Mouse (Mus musculus) ovary, postnatal 14 days (tissue): ENCODE results near the gene March7.

Experiments
- DNase-seq: peaks from one replicate; pipeline ENCODE4 v3.0.0; 2022; ENCODE audit warnings: low spot score

The March7 gene

DNA sequence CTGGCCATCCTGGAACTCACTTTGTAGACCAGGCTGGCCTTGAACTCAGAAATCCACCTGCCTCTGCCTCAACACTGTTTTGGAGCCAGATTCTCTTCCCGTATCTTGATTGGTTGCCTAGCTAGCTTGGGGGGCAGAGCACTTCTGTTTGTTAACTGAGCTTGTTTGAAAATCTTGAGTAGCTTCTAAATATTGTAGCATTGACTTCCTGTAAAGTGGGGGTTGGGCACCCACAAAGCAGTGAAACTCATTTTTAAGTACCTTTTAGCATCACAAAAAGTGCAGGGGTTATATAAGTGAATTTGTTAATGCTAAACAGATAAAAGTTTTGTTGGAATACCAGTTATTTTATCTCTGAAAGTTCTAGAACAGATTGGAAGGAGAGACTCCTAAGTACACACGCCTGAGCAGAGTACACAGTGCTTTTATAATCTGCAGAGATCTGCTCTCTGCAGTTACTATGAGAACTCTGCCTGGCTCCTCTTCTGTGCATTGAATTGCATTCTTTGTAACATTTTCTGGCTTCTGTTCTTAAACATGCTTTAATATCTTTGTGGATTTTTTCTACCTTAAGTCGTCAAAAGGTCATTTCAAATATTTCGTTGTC lies 7.0 kb downstream of the March7 start:
- no peak for DNase-seq

- no peak for DNase-seq
These were observed 7.9 kb downstream of the March7 start for GRCm38 (mm10) chr2:60217620-60218019.

DNA sequence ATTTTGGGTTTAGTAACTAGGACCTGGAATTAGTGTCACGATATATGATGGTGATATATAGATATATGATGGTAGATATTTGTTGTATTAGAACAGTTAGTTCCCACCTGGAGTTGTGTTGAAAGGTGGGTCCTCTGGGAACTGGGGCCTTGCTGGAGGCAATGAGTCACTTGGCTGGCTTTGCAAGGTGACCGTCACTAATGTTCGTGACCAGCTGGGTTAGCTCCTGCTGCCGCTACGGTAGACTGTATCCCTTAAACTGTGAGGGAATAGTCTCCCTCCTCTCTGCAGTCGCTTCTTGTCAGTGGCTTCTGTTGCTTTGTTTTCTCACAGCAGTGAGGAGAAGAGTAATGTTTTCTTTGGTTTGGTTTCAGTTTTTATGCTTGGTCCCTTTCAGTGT lies 11.5 kb downstream of the March7 start:
- DNase-seq, result no peak

GRCm38 (mm10) chr2:60221954-60222353 lies 12.3 kb downstream of the March7 start:
- DNase-seq, result no peak

DNA sequence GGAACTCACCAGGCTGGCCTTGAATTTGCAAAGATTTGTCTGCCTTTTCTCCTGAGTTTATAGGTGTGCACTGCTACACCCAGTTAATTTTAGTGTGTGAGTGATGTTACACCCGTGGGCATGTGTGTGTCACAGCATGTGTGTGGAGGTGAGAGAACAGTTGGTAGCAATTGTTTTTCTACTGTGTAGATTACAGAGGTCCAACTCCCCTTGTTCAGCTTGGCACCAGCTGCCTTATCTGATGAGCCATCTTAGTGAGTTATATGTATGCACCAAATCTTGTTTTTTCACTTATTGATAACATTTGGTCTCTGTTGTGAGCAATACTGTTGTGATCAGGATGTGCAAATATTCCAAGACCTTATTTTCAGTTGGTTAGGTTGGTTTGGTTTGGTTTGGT lies 13.8 kb downstream of the March7 start:
- no peak for DNase-seq

DNA sequence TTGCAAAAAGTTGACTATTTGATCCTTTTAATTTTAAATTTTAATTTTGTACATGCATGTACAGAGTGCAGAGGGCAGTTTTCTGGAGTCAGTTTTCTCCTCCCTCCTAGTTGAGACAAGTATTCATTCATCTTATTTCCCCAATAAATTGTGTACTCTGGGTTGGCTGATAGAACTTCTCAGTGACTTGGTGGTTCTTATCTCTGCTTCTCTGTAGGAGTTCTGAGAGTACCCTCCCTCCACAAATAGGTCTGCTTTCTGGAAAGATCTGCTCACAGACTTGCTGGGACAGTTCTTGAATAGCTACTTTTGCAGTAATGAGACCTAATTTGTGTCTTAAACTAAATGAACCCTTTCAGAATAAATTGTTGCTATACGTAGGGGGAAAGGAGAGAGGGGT lies 18.8 kb downstream of the March7 start:
- no peak for DNase-seq

GRCm38 (mm10) chr2:60230361-60230760 lies 20.7 kb downstream of the March7 start:
- no peak for DNase-seq

DNA sequence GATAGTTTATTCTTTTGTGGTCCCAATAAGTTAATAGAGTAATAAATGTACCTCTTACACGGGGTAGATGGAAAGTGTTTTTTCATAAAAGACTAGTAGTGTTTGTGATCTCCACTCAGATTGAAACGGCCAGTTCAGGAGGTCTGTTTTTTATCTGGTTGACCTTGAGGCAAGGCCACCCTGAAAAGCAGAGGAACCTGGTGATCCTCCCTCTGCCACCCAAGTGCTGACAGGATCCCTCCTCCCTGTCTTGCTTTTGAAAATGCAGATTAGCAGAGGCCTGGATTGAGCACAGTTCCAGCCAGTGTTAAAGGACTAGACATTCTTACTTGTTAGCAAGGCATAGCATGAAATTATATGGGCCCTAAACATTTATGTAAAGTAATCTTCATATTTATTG lies 23.5 kb downstream of the March7 start:
- DNase-seq, result no peak

DNA sequence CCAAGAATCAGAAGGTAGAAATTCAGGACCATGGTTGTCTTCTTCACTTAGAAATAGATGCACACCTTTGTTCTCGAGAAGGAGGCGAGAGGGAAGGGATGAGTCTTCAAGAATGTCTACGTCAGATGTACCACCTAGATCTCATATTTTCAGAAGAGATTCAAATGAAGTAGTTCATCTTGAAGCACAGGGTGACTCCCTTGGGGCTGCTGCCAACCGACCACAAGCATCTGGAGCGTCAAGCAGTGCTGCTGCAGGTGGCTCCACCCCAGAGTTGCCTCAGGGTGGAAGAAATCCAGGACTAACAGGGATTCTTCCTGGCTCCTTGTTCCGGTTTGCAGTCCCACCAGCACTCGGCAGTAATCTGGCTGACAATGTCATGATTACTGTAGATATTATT lies 24.8 kb downstream of the March7 start:
- DNase-seq, result no peak

DNA sequence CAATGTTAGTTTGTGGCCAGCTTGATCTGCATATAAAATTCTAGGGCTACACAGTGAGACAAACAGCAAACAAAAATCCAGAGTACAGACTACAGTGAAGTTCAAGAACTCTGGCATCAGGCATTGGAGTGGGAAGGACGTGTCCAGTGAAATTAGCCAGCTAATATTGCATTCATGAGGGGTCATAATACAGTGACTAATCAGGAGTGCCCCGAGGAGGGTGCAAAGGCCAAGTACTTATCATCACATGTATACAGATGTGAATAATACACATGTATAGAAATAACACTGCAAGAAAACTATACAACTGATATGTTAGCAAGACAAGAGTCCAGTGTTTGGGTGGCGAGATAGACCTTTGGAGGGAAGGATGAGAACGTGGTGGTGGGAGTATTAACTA lies 43.1 kb downstream of the March7 start:
- DNase-seq, result no peak

- no peak for DNase-seq
These were observed 43.8 kb downstream of the March7 start for GRCm38 (mm10) chr2:60253506-60253905.

DNA sequence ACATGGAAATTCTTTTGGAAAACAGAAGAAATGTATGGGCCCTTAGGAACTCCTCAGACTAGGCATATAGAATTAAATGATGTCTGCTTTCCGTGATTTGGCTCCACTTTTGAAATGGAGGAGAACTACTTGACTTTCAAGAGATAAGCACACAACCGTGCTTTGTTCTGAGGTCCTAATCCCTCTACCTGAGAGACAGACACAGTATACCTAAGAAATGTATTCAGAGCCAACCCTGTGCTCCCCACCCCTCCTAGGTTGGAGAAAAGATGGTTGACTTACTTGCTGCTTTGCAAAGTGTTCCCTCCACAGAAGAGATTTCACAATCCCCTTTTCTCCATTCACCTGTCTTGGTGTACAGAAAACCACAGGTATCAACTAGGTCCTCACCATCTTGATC lies 47.1 kb downstream of the March7 start:
- no peak for DNase-seq

DNA sequence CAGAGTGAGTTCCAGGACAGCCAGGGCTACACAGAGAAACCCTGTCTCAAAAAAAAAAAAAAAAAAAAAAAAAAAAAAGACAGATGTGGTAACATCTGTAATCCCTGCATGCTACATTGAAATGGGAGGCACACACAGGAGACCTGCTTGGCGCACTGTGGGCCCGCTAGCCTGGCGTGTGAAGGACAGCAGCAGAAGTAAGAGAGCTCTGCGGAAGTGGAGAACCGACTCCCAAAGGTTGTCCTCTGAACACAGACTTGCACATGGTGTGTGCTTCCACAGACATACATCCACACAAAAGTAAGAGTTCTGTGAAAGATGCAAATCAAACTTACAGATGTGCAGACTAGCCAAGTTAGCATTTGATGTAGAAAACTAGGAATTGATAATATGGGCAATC lies 49.5 kb downstream of the March7 start:
- DNase-seq, result no peak

GRCm38 (mm10) chr2:60260621-60261350 lies 51.1 kb downstream of the March7 start:
- DNase-seq, result no peak

DNA sequence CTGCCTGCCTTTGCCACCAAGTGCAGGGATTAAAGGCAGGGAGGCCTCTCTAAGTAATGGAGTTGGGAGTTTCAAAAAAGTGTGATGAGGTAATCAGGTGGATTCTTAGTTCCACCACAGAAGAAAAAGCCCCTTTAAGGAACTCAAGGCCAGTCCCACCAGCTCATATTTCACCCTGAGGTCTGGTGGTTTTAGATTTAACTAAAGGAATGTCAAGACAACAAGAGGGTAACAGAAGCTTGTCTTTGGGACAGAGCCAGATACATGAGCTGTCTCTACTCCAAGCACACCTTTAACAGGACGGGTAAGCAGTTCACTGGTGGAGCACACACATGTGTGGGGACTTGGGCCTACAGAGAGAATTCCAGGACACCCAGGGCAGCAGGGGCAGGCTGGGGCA lies 57.9 kb downstream of the March7 start:
- DNase-seq, result no peak

- no peak for DNase-seq
These were observed 60.3 kb downstream of the March7 start for GRCm38 (mm10) chr2:60269856-60270479.

- DNase-seq, result no peak
These were observed 68.9 kb downstream of the March7 start for GRCm38 (mm10) chr2:60278627-60279026.

DNA sequence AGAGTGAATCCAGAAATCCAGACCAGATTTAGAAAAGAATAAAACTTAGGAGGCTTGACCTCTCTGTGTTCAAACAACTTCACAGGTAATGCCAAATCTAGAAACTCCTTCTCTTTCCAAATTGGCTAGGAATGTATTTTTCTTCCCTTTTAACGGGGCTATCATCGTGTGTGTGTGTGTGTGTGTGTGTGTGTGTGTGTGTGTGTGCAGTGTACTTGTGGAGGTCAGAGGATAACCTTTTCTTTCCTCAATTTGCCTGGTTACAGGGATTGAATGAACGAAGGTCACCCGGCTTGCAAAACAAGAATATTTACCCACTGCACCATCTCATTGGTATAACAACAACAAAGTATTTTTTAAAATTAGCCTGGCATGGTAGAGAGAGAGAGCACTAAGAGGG lies 72.9 kb downstream of the March7 start:
- DNase-seq, result no peak

- DNase-seq, result no peak
These were observed 73.6 kb downstream of the March7 start for GRCm38 (mm10) chr2:60283208-60283750.

DNA sequence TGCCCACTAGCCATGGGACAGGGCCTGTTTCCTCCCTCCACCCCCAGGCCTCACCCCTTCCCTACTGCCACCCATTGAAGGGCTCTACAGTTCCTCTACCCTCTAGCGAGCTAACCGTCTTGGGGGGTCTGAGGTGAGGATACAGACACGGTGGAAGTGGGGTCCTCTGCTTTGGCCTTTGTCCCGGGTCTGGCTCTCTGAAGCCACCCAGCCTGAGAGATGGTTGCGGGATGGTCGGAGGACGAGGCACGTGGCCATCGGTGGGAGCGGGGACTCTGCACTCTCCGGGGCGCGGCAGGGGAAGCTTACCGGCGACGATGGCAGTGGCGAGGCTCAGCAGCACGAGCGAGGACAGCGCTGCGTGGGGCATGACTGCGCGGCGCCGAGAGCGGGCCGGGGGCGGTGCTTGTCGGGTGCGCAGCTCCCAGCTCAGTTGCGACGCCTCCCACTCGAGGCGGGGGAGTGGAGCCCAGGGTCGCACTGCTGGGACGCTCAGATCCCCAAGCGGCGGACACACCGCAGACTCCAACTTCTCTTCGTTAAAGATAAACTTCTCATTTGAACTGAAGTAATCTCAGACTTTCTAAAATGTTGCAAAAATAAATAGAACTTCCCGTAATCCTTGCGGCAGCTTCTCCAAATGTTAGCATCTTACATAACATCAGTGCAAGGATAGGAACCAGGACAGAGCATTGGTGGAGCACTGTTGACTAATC lies 74.2 kb downstream of the March7 start:
- DNase-seq, result peak; percentile 56

GRCm38 (mm10) chr2:60284467-60284821 lies 74.8 kb downstream of the March7 start, which contains the start of gene Cd302:
Gene Cd302, minus strand, starts transcription at chr2:60284488.
- no peak for DNase-seq

DNA sequence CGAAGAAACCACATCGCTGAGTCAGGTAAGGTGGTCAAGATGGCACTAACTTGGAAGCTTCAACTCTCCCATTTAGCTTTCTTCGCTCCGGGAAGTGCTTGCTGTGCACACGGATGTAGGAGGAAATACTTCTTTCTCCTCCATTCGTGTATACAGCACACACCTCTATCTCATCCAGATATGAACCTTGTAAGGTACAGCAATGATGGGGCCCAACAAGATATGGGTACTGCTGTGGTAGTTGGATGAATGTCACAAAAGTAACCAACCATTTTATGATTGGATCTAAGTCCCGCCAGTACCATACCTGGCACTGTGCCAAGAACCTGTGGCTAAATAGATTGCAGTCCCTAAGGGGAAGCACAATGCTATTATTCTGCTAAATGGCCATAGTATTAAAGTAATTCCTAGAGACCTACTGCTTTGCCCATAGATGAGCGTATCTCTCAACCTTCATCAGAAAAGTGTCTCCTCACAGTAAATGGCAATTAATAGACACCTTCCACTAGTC lies 75.5 kb downstream of the March7 start:
- DNase-seq, result no peak
